Mouse (Mus musculus) embryo, embryonic 10.5 days (tissue): ENCODE measurements around the gene Ngb.
A peak's percentile ranks its signal among the peaks of the same experiment; 100 is the strongest.

Experiments
- DNase-seq: peaks from one replicate; pipeline ENCODE4 v3.0.0-alpha.2; 2015; ENCODE audit warnings: low spot score

Gene Ngb

DNA sequence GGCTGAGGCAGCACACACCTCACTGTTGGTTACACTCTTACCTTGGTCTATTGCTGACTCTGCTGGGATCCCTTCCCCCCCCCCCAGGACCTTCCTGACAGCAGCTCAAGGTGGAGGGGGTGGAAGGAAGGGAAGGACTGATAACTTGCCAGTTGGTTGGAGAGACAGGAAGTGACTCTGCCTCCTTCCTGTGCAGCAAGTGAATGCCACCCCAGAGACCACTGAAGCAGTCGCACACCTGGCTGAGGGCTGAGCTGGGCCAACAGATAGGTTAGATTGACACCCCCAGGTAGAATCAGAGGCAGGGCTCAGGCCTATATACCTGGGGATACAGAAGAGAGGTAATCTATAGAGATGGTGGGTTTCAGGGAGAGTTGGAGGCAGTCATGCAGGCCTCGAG lies 10.4 kb downstream of the Ngb start:
- no peak for DNase-seq

DNA sequence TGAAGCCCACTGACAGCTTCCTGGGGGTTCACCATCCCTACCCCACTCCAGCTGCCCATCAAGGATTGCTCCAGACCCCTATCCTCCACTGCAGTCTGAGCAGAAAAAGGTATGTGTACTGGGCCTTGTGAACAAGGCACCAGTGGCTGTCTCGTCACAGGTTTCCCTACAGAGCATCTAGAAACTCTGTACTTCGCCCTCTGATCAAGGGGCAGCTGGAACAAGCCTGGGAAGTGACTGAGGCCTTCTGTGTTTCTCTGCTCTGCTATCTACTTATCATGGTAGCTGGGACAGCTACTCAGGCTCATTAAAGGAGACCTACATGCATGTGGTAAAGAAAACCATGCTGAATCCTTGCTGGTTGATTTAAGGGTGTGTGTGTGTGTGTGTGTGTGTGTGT lies 12.6 kb downstream of the Ngb start:
- no peak for DNase-seq

DNA sequence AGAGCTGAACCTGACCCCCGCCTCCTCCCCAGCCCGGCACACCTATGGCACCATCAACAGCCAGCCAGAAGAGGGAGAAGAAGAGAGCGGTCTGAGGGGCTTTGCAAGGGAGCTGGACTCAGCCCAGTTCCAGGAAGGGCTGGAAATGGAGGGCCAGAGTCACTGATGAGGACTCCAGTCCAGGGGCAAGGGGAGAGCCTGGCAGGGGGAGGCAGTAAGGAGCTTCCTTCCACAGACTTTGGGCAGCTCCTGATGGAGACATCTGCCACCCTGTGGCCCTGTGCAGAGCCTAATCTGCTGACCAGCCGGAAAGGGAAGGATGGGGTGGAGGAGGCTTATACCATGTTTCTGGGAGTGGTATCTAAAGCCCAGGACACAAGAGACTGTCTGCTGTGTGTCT lies 13.1 kb downstream of the Ngb start:
- no peak for DNase-seq

DNA sequence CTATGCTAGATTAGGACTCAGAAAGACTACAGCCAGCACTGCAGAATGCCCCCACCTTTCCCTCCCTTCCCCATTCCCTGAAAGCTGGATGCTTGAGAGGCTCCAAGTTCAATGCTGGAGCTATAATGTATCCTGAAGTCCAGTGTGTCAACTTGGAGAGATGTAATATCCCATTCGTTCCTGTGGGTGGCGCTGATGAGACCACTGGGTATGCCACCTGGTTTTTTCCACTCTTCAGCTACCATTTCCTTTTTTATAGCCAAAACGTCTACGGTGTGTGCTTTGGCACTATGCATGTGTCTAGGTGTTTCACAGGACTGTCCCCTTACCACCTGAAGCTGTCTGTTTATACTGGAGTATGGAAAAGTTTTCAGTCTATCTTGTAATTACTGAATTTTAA lies 14.0 kb downstream of the Ngb start:
- DNase-seq, result peak; percentile 12

DNA sequence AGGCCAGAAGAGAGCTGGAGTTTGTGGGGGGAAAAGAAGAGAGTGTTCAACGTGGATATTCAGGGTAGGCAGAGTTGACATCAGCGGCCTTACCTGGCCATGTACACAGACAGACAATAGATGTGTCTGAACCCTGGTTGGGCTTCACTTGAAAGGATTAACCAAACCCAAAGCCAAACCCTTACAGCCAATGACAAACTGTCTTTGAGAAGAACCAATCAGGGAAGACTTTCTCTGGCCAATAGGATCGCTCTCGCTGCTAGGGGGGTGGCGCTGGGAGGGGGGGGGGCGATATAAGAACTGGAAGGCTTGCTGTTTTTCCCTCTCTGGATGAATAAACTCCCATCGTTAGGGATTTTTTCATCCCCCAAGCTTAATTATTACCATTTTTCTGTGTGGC lies 15.1 kb downstream of the Ngb start:
- no peak for DNase-seq

DNA sequence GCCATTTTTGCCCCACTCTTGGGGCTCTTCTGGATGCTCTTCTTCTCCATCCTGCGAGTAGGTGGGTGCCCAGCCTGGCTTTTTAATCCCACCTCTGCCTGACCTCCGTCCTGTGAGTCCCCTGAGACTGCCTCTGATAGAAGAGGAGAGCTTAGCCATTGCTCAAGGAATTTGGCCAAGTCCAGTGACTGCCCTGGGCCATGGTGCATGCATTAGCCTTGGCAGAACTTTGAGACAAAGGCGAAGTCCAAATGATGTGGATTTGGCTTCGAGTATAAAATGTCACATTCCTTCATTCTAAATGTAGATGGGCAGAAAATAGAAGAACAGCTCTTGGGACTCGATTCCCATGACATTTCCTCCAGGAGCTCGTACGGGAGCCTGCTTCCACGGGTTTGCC lies 19.5 kb downstream of the Ngb start:
- no peak for DNase-seq

DNA sequence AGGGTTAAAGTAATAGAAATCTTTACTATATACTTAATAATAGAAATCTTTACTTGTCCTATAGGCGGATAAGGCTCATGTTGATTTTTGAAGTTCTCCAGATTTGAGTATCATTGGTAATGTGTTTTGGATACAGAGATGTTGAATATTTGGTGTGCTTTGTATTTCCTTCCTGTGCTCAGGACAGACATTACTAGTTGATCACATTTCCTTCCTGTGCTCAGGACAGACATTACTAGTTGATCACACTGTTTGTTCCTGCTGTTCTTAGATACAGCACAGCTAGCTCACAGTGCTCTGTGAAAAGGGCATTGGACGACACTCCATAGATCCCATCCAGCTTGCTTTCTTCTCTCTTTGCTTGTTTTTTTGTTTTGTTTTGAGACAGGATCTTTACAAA lies 25.7 kb downstream of the Ngb start:
- no peak for DNase-seq

DNA sequence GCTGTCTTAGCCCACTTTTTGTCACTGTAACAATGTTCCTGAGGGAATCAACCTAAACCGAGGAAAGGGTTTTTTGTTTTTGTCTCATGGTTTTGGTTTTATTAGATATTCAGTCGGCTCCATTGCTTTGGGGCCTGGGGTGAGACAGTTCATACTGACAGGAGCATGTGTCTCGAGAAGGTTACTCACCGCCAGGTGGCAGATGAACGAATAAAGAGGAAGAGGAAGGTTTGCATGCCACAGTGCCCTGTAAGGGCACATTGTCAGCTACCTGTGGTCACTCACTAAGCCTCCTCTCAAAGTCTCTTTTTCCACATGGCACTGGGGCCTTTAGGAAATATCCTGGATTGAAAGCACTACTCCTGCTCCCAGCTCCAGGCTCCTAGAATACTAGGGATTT lies 31.8 kb downstream of the Ngb start:
- no peak for DNase-seq

DNA sequence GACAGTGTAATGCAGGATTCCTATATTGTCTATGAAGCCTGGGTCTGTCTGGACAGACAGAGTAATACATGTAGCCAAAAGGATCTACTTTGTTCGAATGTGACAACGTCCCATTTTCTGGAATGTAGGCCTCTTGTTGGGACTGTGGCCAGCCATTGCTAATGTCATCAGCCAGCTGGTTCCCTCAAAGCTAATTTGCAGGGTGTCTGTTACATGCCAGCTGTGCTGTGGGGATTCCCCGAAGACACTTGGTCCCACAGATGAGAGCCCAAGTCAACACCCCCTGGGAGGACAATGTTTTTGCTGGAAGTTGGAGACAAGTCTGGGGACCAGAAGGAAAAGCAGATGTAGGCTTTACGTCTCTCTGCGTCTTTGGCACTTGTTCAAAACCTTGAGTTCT lies 35.9 kb downstream of the Ngb start:
- DNase-seq, result no peak

DNA sequence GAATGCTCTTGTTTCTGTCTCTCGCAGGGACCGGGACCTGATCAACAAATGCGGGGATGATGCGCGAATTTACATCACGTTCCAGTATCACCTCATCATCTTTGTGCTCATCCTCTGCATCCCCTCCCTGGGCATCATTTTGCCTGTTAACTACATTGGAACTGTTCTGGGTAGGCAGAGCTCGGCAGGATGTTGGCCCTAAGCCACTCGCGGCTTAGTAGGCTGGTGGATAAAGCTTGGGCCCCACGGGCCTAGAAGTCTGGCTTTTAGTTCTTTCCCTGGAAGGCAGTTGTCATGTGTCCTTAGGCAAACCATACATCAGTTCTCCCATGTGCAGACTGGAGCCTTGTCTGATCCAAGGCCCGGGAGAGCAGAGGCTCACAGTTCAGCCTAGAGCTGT lies 36.9 kb downstream of the Ngb start:
- no peak for DNase-seq

DNA sequence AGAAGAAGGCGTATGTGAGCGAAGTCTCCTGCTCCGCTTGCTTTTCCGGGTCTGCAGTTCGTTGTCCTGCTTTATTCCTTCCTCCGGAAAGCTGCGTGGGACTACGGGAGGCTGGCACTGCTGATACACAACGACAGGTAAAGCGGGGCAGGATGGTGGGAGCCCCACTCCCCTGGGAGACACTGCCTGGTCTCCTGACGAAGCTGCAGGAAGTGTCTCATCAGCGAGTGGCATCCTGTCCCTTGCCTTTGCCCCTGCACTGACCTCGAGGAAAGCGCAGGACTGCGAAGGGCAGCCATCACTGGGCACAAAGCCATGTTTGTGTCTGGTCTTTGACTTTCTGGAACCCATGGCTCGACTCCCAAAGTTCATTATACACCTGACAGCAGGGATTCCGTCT lies 45.3 kb downstream of the Ngb start:
- DNase-seq, result no peak

DNA sequence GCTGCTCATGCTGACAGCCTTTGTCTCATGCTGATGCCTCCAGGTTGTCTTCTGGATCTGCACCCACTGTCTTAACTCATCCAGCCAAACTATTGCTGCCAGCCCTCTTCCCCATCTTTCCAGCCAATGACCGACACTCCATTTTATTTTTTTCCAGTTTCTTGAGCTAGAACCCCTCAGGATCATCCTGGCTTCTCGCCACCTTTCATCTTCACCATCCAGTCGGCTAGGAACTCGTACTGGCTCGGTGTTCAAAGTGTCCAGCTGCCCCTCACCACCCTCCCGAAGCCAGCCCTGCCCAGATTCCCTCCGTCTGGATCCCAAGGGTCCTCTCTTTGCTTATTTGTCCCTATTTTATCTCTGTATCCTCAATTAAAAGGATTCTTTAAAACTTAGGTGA lies 47.5 kb downstream of the Ngb start:
- no peak for DNase-seq

DNA sequence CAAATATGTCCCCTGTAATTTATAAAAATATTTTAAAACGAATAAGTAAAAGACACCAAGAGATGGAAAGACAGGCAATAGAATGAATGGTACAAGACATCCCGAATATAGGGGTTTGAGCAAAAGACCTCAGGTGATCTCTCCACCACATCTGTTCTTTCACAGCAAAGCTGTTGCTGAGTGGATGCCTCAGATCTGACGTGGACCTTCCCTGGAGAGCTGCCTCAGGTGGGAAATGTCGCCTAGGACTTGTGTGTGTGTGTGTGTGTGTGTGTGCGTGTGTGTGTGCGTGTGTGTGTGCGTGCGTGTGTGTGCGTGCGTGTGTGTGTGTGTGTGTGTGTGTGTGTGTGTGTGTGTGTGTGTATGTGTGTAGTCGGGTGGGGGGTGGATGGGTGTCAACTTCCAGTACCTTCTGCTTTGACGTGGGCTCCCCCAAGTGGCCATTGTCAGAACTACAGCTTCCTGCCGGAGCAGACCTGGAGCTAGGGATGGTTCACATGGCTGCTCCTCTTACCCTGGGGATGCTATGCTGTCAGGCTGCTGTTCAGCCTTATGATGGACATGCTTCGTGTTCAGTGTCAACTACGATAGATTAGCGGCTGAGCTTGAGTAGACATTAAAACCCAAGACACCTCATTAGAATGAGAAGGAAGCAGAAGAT lies 49.5 kb downstream of the Ngb start:
- DNase-seq, result peak; percentile 76

DNA sequence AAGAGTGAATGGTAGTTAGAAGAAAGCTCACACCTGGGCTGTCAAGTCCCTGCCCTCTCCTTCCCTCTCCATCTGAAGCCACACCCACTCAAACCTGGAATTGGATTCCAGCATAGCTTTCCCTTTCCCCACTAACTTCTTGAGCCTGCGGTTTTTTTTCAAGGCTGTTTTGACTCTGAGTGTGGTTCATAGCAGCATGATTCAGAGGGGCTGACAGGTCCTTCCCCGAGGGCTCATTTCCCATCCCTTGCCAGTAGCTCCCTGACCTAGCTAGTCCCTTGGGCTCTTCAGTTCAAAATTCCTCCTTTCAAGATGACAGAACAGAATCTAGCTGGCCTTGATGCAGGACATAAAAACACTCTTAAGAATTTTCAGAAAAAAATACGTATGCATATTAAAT lies 54.8 kb downstream of the Ngb start:
- no peak for DNase-seq
